Mouse (Mus musculus) heart, adult 2 months (tissue): ENCODE measurements at regions not wholly inside any gene's neighbourhood (a gene's known extent, or its start where the extent isn't known, plus 50 kb on each side); places are given as distances from the start of the nearest gene placed in this dataset.

Experiments used
- CTCF ChIP-seq: fragments of 200-600 bp; IDR thresholded peaks from 2 replicates; pipeline ENCODE4 v1.8.1; 2022; ENCODE audit warnings: antibody characterized with exemption, mild to moderate bottlenecking, moderate library complexity
- EP300 ChIP-seq: fragments of 200-500 bp; IDR thresholded peaks from 2 replicates; pipeline ENCODE4 v1.6.1; 2011; ENCODE audit warnings: low read depth, low read length, control low read depth; ENCODE audit not compliant: insufficient read depth
- POLR2A ChIP-seq: fragments of 200-500 bp; IDR thresholded peaks from 2 replicates; pipeline ENCODE4 v1.6.1; 2011; ENCODE audit warnings: mild to moderate bottlenecking, low read depth, low read length, control low read depth; ENCODE audit not compliant: insufficient read depth

DNA sequence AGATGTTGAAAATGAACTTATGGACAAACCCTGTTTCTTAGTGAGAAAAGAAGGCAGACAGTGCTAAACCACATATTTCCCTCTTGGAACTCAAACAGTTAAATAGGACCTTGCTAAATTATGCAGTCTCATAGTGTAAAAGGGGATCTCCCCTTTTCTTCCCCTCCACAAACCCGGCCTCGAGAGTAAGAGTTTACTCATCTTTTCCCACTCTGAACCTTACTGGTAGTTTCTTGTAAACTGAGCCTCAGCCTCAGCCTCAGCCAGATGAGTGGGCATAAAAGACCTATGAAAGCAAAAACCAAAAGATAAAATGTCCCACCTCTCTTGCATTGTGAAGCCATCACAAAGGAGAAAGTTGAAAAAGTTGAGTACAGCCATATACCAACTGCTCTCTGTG is 92.6 kb upstream of the Il6 start:
- TF ChIP-seq POLR2A (no peak), CTCF (no peak), EP300 (no peak)
